Mouse (Mus musculus): ENCODE data around the gene Rinl. TPM values are rescaled to one million over a fixed set of nuclear protein-coding genes. Genes with fewer than 3 reads are reported as not detected.

Rinl gene
- polyA plus RNA-seq (2016; fragmentation: Nextera tagmentation; extraction: Ambion mirVana), result 3.4 and 3.8 TPM in 2 replicates

- WGBS, result 75% methylated on average over 5 of the region's 5 CpGs
- Histone ChIP-seq H3K36me3 (replicated peaks) (peaks cover 26% of the 10 kb centered on the region), H3K4me1 (peaks cover 39% of the 10 kb centered on the region), H3K9me3 (no peaks in the 10 kb centered on the region), H3K27me3 (ENCODE audit: poor library complexity, severe bottlenecking) (no peaks in the 10 kb centered on the region), H3K4me3 (no peak within 1 kb of the TSS), H3K27ac (0 out of 2 replicates have a peak within 1 kb of the TSS, but pooled peaks have one; percentile 40)
- no peak for DNase-seq (ENCODE audit: extremely low spot score, low spot score)
Observed at GRCm38 (mm10) chr7:28788307-28789195, at the start of gene Rinl. Gene Rinl, plus strand, starts transcription at chr7:28788969.

- Histone ChIP-seq H3K27me3 (ENCODE audit: poor library complexity, severe bottlenecking) (no peaks in the 10 kb centered on the region), H3K4me3 (0 out of 2 replicates have a peak overlapping the region, but pooled peaks have one; percentile 12), H3K36me3 (replicated peaks) (peaks cover 64% of the 10 kb centered on the region), H3K9me3 (no peaks in the 10 kb centered on the region), H3K4me1 (peaks cover 23% of the 10 kb centered on the region), H3K27ac (no peak overlapping the region)
- no peak for DNase-seq (ENCODE audit: extremely low spot score, low spot score)
- WGBS, result 94% methylated on average over 21 of the region's 21 CpGs
Observed at GRCm38 (mm10) chr7:28739829-28740228, 48.9 kb upstream of the Rinl start.

GRCm38 (mm10) chr7:28740949-28741348 is 47.8 kb upstream of the Rinl start:
- no peak for DNase-seq (ENCODE audit: extremely low spot score, low spot score)
- H3K4me1 ChIP-seq, result peaks cover 23% of the 10 kb centered on the region
- H3K4me3 ChIP-seq, result peak overlapping the region; percentile 80
- H3K36me3 ChIP-seq (replicated peaks), result peaks cover 64% of the 10 kb centered on the region
- 46% methylated on average over 9 of the region's 9 CpGs for WGBS
- H3K27ac ChIP-seq, result peak overlapping the region; percentile 96
- H3K9me3 ChIP-seq, result no peaks in the 10 kb centered on the region
- no peaks in the 10 kb centered on the region for H3K27me3 ChIP-seq (ENCODE audit: poor library complexity, severe bottlenecking)

GRCm38 (mm10) chr7:28741368-28741708 is 47.4 kb upstream of the Rinl start:
- Histone ChIP-seq H3K36me3 (replicated peaks) (peaks cover 64% of the 10 kb centered on the region), H3K27me3 (ENCODE audit: poor library complexity, severe bottlenecking) (no peaks in the 10 kb centered on the region), H3K4me1 (peaks cover 23% of the 10 kb centered on the region), H3K4me3 (peak overlapping the region; percentile 80), H3K9me3 (no peaks in the 10 kb centered on the region), H3K27ac (peak overlapping the region; percentile 96)
- no peak for DNase-seq (ENCODE audit: extremely low spot score, low spot score)
- WGBS, result 2% methylated on average over 13 of the region's 13 CpGs

- Histone ChIP-seq H3K9me3 (no peaks in the 10 kb centered on the region), H3K4me3 (peak within 1 kb of the TSS; percentile 80), H3K27ac (peak within 1 kb of the TSS; percentile 96), H3K36me3 (replicated peaks) (peaks cover 64% of the 10 kb centered on the region), H3K27me3 (ENCODE audit: poor library complexity, severe bottlenecking) (no peaks in the 10 kb centered on the region), H3K4me1 (peaks cover 23% of the 10 kb centered on the region)
- peak; percentile 97 for DNase-seq (ENCODE audit: extremely low spot score, low spot score)
- WGBS, result under 1% methylated on average over 39 of the region's 39 CpGs
Observed at GRCm38 (mm10) chr7:28741709-28742438, 46.9 kb upstream of the Rinl start, which contains the start of the genes Mrps12 and Sars2. Gene Mrps12, minus strand, starts transcription at chr7:28741820. Gene Sars2, plus strand, starts transcription at chr7:28741992.

GRCm38 (mm10) chr7:28749935-28750334 is 38.8 kb upstream of the Rinl start:
- Histone ChIP-seq H3K4me1 (peaks cover 9% of the 10 kb centered on the region; the same call in 1 of the 2 replicates), H3K9me3 (no peaks in the 10 kb centered on the region), H3K27ac (no peak overlapping the region), H3K27me3 (ENCODE audit: poor library complexity, severe bottlenecking) (no peaks in the 10 kb centered on the region), H3K36me3 (replicated peaks) (peaks cover 80% of the 10 kb centered on the region), H3K4me3 (no peak overlapping the region)
- no peak for DNase-seq (ENCODE audit: extremely low spot score, low spot score)
- WGBS, result 96% methylated on average over 7 of the region's 7 CpGs

GRCm38 (mm10) chr7:28756079-28756478 is 32.7 kb upstream of the Rinl start, which contains the start of gene Ccer2:
Gene Ccer2, plus strand, starts transcription at chr7:28756174.
- no peak for DNase-seq (ENCODE audit: extremely low spot score, low spot score)
- Histone ChIP-seq H3K36me3 (replicated peaks) (peaks cover 55% of the 10 kb centered on the region), H3K27me3 (ENCODE audit: poor library complexity, severe bottlenecking) (peaks cover 26% of the 10 kb centered on the region), H3K9me3 (no peaks in the 10 kb centered on the region), H3K4me3 (peak within 1 kb of the TSS; percentile 36), H3K27ac (no peak within 1 kb of the TSS), H3K4me1 (peaks cover 10% of the 10 kb centered on the region)
- 1% methylated on average over 17 of the region's 17 CpGs for WGBS

GRCm38 (mm10) chr7:28758623-28759022 is 30.1 kb upstream of the Rinl start:
- WGBS, result 85% methylated on average over 13 of the region's 13 CpGs
- Histone ChIP-seq H3K27me3 (ENCODE audit: poor library complexity, severe bottlenecking) (peaks cover 26% of the 10 kb centered on the region), H3K4me1 (peaks cover 10% of the 10 kb centered on the region), H3K9me3 (no peaks in the 10 kb centered on the region), H3K27ac (no peak overlapping the region), H3K36me3 (replicated peaks) (peaks cover 55% of the 10 kb centered on the region), H3K4me3 (no peak overlapping the region)
- no peak for DNase-seq (ENCODE audit: extremely low spot score, low spot score)

- Histone ChIP-seq H3K36me3 (replicated peaks) (peaks cover 47% of the 10 kb centered on the region), H3K27ac (no peak overlapping the region), H3K4me3 (no peak overlapping the region), H3K4me1 (peaks cover 14% of the 10 kb centered on the region), H3K27me3 (ENCODE audit: poor library complexity, severe bottlenecking) (peaks cover 7% of the 10 kb centered on the region), H3K9me3 (no peaks in the 10 kb centered on the region)
- DNase-seq (ENCODE audit: extremely low spot score, low spot score), result no peak
- WGBS, result 93% methylated on average over 9 of the region's 9 CpGs
Observed at GRCm38 (mm10) chr7:28761907-28762306, 26.9 kb upstream of the Rinl start.

- peaks cover 32% of the 10 kb centered on the region for H3K4me1 ChIP-seq
- no peaks in the 10 kb centered on the region for H3K9me3 ChIP-seq
- WGBS, result 89% methylated on average over 6 of the region's 6 CpGs
- no peaks in the 10 kb centered on the region for H3K27me3 ChIP-seq (ENCODE audit: poor library complexity, severe bottlenecking)
- H3K27ac ChIP-seq, result no peak overlapping the region
- peaks cover 25% of the 10 kb centered on the region for H3K36me3 ChIP-seq (replicated peaks)
- peak overlapping the region; percentile 82 for H3K4me3 ChIP-seq
- no peak for DNase-seq (ENCODE audit: extremely low spot score, low spot score)
Observed at GRCm38 (mm10) chr7:28765211-28765610, 23.6 kb upstream of the Rinl start.

GRCm38 (mm10) chr7:28766173-28766879 is 22.4 kb upstream of the Rinl start, which contains the start of gene Sirt2:
Gene Sirt2, plus strand, starts transcription at chr7:28766735.
- H3K4me1 ChIP-seq, result peaks cover 32% of the 10 kb centered on the region
- H3K4me3 ChIP-seq, result peak within 1 kb of the TSS; percentile 82
- peak; percentile 99 for DNase-seq (ENCODE audit: extremely low spot score, low spot score)
- H3K27ac ChIP-seq, result peak within 1 kb of the TSS; percentile 84
- under 1% methylated on average over 45 of the region's 45 CpGs for WGBS
- H3K27me3 ChIP-seq (ENCODE audit: poor library complexity, severe bottlenecking), result no peaks in the 10 kb centered on the region
- peaks cover 14% of the 10 kb centered on the region for H3K36me3 ChIP-seq (replicated peaks)
- H3K9me3 ChIP-seq, result no peaks in the 10 kb centered on the region

GRCm38 (mm10) chr7:28766910-28767309 is 21.9 kb upstream of the Rinl start:
- Histone ChIP-seq H3K4me1 (peaks cover 32% of the 10 kb centered on the region), H3K27me3 (ENCODE audit: poor library complexity, severe bottlenecking) (no peaks in the 10 kb centered on the region), H3K36me3 (replicated peaks) (peaks cover 11% of the 10 kb centered on the region), H3K27ac (peak overlapping the region; percentile 84), H3K9me3 (no peaks in the 10 kb centered on the region), H3K4me3 (peak overlapping the region; percentile 82)
- DNase-seq (ENCODE audit: extremely low spot score, low spot score), result no peak
- 9% methylated on average over 14 of the region's 14 CpGs for WGBS
